Mouse (Mus musculus) gastrocnemius, adult 18-20 months (tissue): ENCODE results near the gene Sfpq. TPM values are rescaled to one million over a fixed set of nuclear protein-coding genes. Genes with fewer than 3 reads are reported as not detected.

ENCODE experiments used
- total RNA-seq, 2 experiments: library from RNA; stranded (reverse); gene quantifications; 2 replicates each; pipeline ENCODE4 v1.2.3; 2021

Gene Sfpq
- total RNA-seq, 2 experiments from 2014 or later: 54.9 to 65.1 TPM

Other genes starting within 250 kb of the Sfpq start
- 10 to 100 TPM; 14.6 to 16.3 TPM for gene Zmym4, start 53.2 kb upstream of the Sfpq start, total RNA-seq
- gene Zmym1, start 39.8 kb downstream of the Sfpq start, total RNA-seq: 1 to 10 TPM; 4.2 to 5.3 TPM
- gene Zmym6, start 56.1 kb downstream of the Sfpq start, total RNA-seq: 1 to 10 TPM; 3.6 to 4.6 TPM
- gene Tmem35b, start 102.4 kb downstream of the Sfpq start, total RNA-seq: under 1 TPM; 0.62 to 0.90 TPM
- under 1 TPM in 1 of 2 experiments, not detected in 1; 0.21 TPM for gene Dlgap3, start 147.9 kb downstream of the Sfpq start, total RNA-seq
- gene Smim12, start 222.5 kb downstream of the Sfpq start, total RNA-seq: 10 to 100 TPM; 36.3 to 36.9 TPM